Mouse (Mus musculus) hindlimb bud, embryonic 11.5 days (tissue): ENCODE measurements at regions not wholly inside any gene's neighbourhood (a gene's known extent, or its start where the extent isn't known, plus 50 kb on each side); places are given as distances from the start of the nearest gene placed in this dataset.

ENCODE experiments used
- DNase-seq: peaks from one replicate; pipeline ENCODE4 v3.0.0-alpha.2; 2012; ENCODE audit warnings: low read depth, low spot score; ENCODE audit errors: extremely low spot score

GRCm38 (mm10) chr16:24062314-24062713 lies 73.7 kb upstream of the Bcl6 start:
- no peak for DNase-seq

- no peak for DNase-seq
These were observed 72.8 kb upstream of the Bcl6 start for GRCm38 (mm10) chr16:24061496-24061895.

- DNase-seq, result no peak
These were observed 70.5 kb upstream of the Bcl6 start for GRCm38 (mm10) chr16:24059090-24059600.

GRCm38 (mm10) chr16:24056885-24057531 lies 68.4 kb upstream of the Bcl6 start:
- no peak for DNase-seq

GRCm38 (mm10) chr16:24056123-24056884 lies 67.7 kb upstream of the Bcl6 start:
- no peak for DNase-seq

GRCm38 (mm10) chr16:24054293-24054692 lies 65.6 kb upstream of the Bcl6 start:
- DNase-seq, result no peak

GRCm38 (mm10) chr16:24053403-24053802 lies 64.8 kb upstream of the Bcl6 start:
- DNase-seq, result no peak

- no peak for DNase-seq
These were observed 62.4 kb upstream of the Bcl6 start for GRCm38 (mm10) chr16:24050856-24051640.

GRCm38 (mm10) chr16:24043779-24044178 lies 55.1 kb upstream of the Bcl6 start:
- DNase-seq, result no peak

- DNase-seq, result no peak
These were observed 54.3 kb upstream of the Bcl6 start for GRCm38 (mm10) chr16:24042977-24043376.

GRCm38 (mm10) chr16:24042216-24042615 lies 53.6 kb upstream of the Bcl6 start:
- DNase-seq, result no peak

GRCm38 (mm10) chr16:24041403-24041802 lies 52.8 kb upstream of the Bcl6 start:
- no peak for DNase-seq

- DNase-seq, result no peak
These were observed 51.1 kb upstream of the Bcl6 start for GRCm38 (mm10) chr16:24039765-24040164.
